Mouse (Mus musculus) C2C12 (cell line): ENCODE results near the gene Ppp2r5a. TPM values are rescaled to one million over a fixed set of nuclear protein-coding genes. Genes with fewer than 3 reads are reported as not detected.

Experiments
- H3K27me3 ChIP-seq: one replicate; pipeline ENCODE4 v1.6.1; 2011; ENCODE audit not compliant: control insufficient read depth, insufficient read depth, insufficient read length
- H3K36me3 ChIP-seq: one replicate; pipeline ENCODE4 v1.6.1; 2011; ENCODE audit not compliant: control insufficient read depth, insufficient read depth
- H3K4me3 ChIP-seq: one replicate; pipeline ENCODE4 v1.5.1; 2011; ENCODE audit warnings: mild to moderate bottlenecking, control low read depth; ENCODE audit not compliant: poor library complexity, insufficient read depth, severe bottlenecking
- H3K79me2 ChIP-seq: one replicate; pipeline ENCODE4 v1.6.1; 2011; ENCODE audit not compliant: control insufficient read depth, insufficient read depth
- H3K79me3 ChIP-seq: one replicate; pipeline ENCODE4 v1.6.1; 2011; ENCODE audit warnings: low read depth, control low read depth
- H3ac ChIP-seq: one replicate; pipeline ENCODE3; 2011; ENCODE audit warnings: low read depth; ENCODE audit not compliant: control insufficient read depth, insufficient read length
- CEBPB ChIP-seq: IDR thresholded peaks from one replicate; pipeline ENCODE4 v1.6.1; 2011; ENCODE audit warnings: low read depth, mild to moderate bottlenecking, control low read depth, moderate library complexity
- CTCF ChIP-seq: IDR thresholded peaks from one replicate; pipeline ENCODE4 v1.5.1; 2011; ENCODE audit not compliant: control insufficient read depth, insufficient read depth, insufficient read length
- FOSL1 ChIP-seq: IDR thresholded peaks from one replicate; pipeline ENCODE4 v1.8.0; 2011; ENCODE audit warnings: mild to moderate bottlenecking, low read length; ENCODE audit not compliant: poor library complexity, insufficient read depth, severe bottlenecking
- MAX ChIP-seq: IDR thresholded peaks from one replicate; pipeline ENCODE4 v1.6.1; 2011; ENCODE audit warnings: mild to moderate bottlenecking, control low read depth
- MYOD1 ChIP-seq: IDR thresholded peaks from one replicate; pipeline ENCODE4 v1.6.1; 2011; ENCODE audit warnings: low read depth; ENCODE audit not compliant: control insufficient read depth, insufficient read length
- MYOG ChIP-seq: IDR thresholded peaks from one replicate; pipeline ENCODE4 v1.6.1; 2011; ENCODE audit not compliant: control insufficient read depth, insufficient read length; ENCODE audit errors: extremely low read depth
- USF1 ChIP-seq: IDR thresholded peaks from one replicate; pipeline ENCODE4 v1.6.1; 2011; ENCODE audit warnings: low read depth, mild to moderate bottlenecking, control low read depth, moderate library complexity
- polyA plus RNA-seq: library from polyadenylated mRNA; unstranded; fragments of >200 nt; fragmentation: generic; extraction: Trizol; gene quantifications from one replicate; pipeline ENCODE4 v1.2.1, GENCODE M21; 2012; ENCODE audit warnings: missing spikeins

Ppp2r5a gene
- polyA plus RNA-seq, 1 experiment: 21.5 TPM

DNA sequence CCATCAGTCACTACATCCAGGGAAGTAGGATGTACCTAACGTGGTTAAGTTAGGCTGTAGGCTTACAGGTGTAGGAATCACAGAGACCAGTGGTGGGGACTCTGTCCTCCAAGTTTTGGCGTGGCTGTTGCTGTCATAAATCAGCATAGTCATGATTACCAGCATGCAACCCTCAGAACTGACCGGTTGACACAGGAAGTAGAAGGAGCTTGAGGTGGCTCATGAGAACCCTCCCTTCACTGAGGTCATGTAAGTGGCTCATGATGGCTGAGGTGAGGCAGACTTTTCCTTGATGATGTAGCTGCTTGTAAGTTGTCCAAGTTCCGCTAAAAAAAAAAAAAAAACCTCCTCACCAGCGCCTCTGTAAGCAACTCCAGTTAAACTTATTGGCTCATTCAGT, 14.0 kb upstream of the Ppp2r5a start:
- Histone ChIP-seq H3K36me3 (no peaks in the 10 kb centered on the region), H3K4me3 (no peak overlapping the region), H3ac (no peak overlapping the region), H3K79me3 (no peaks in the 10 kb centered on the region), H3K27me3 (no peaks in the 10 kb centered on the region), H3K79me2 (no peaks in the 10 kb centered on the region)
- TF ChIP-seq CTCF: no peak
- no peak for TF ChIP-seq MYOG
- TF ChIP-seq USF1: no peak
- TF ChIP-seq MAX: no peak
- TF ChIP-seq MYOD1: no peak

GRCm38 (mm10) chr1:191416611-191417010, 13.5 kb upstream of the Ppp2r5a start:
- no peak overlapping the region for H3ac ChIP-seq
- H3K36me3 ChIP-seq: no peaks in the 10 kb centered on the region
- TF ChIP-seq MAX (no peak), CEBPB (no peak), MYOD1 (no peak), MYOG (no peak), FOSL1 (no peak), CTCF (no peak), USF1 (no peak)
- no peaks in the 10 kb centered on the region for H3K79me3 ChIP-seq
- no peak overlapping the region for H3K4me3 ChIP-seq
- no peaks in the 10 kb centered on the region for H3K27me3 ChIP-seq
- H3K79me2 ChIP-seq: no peaks in the 10 kb centered on the region

- Histone ChIP-seq H3K27me3 (no peaks in the 10 kb centered on the region), H3ac (no peak overlapping the region), H3K36me3 (no peaks in the 10 kb centered on the region), H3K79me2 (no peaks in the 10 kb centered on the region), H3K79me3 (no peaks in the 10 kb centered on the region), H3K4me3 (no peak overlapping the region)
- TF ChIP-seq FOSL1 (no peak), MYOD1 (no peak), USF1 (no peak), MAX (no peak), CEBPB (no peak), MYOG (no peak), CTCF (no peak)
Observed at GRCm38 (mm10) chr1:191414432-191414831, 11.4 kb upstream of the Ppp2r5a start.

- Histone ChIP-seq H3K4me3 (no peak overlapping the region), H3K27me3 (no peaks in the 10 kb centered on the region), H3K79me2 (no peaks in the 10 kb centered on the region), H3K79me3 (no peaks in the 10 kb centered on the region), H3K36me3 (no peaks in the 10 kb centered on the region), H3ac (no peak overlapping the region)
- TF ChIP-seq FOSL1: no peak
Observed at GRCm38 (mm10) chr1:191413691-191414415, 10.8 kb upstream of the Ppp2r5a start.

DNA sequence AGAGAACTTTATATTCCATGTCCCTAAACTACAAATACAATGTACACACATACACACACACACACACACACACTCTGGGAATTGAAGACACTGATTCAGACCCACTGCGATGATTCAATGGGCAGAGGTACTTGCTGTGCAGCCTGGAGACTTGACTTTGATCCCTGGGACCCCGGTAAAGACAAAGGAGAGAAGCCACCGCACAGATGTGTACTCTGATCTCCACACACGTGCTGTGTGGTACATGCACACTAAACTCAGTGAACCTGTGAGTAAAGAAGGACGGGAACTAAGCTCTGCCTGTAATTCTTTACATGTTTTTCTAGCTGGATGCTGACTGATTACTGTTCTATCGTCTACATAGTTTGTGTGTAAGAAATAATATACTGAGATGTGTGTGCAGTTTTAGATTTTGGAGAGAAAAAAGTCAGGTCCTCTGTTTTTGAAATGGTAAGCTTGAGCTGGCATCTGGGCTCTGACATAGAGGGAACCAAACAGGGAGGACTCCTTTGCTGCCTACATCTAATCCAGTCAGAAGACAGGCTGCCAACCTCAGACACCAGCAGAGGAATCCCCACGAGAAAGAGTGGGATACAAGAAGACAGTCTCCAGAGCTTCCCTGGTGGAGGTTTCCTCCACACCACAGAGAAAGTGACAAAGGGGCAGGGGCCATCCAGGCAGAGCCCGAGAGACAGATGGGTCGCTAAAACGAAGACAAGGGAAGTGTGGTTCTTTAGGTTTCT, 7.4 kb upstream of the Ppp2r5a start:
- Histone ChIP-seq H3K79me2 (no peaks in the 10 kb centered on the region), H3K4me3 (no peak overlapping the region), H3ac (no peak overlapping the region), H3K36me3 (no peaks in the 10 kb centered on the region), H3K27me3 (no peaks in the 10 kb centered on the region), H3K79me3 (no peaks in the 10 kb centered on the region)
- TF ChIP-seq MYOG: no peak
- no peak for TF ChIP-seq CTCF
- TF ChIP-seq USF1: no peak

DNA sequence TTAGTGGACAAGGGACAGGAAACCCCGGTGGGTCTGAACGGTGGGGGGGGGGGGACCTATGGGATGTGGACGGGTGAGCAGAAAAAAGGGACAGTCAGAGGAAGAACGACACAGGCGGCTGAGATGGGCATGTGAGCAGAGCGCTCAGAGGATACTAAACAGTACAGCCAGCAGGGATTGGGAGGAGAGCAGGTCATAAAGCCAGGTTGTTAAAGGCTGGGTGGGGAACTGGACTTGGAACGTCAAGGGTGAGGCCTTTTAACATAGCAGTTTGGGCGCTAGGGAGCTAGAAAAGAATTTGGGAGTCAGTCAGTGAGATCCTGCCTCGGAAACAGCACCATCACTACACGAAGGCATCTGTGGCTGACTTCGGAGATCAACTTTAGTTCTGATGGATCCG, 4.2 kb upstream of the Ppp2r5a start:
- no peak overlapping the region for H3ac ChIP-seq
- no peaks in the 10 kb centered on the region for H3K36me3 ChIP-seq
- H3K79me3 ChIP-seq: no peaks in the 10 kb centered on the region
- no peak for TF ChIP-seq MYOG
- TF ChIP-seq MAX: no peak
- TF ChIP-seq USF1: no peak
- no peak for TF ChIP-seq FOSL1
- TF ChIP-seq MYOD1: no peak
- no peak for TF ChIP-seq CTCF
- no peak for TF ChIP-seq CEBPB
- no peaks in the 10 kb centered on the region for H3K79me2 ChIP-seq
- no peak overlapping the region for H3K4me3 ChIP-seq
- H3K27me3 ChIP-seq: no peaks in the 10 kb centered on the region
